Mouse (Mus musculus): ENCODE measurements around the gene Ago4.

- TF ChIP-seq GATA1 (IDR thresholded peaks at IDR 0.05; ENCODE audit: low read length) (no peak), TAL1 (IDR thresholded peaks at IDR 0.05; ENCODE audit: low read length) (no peak)
These were observed 11.7 kb upstream of the Ago4 start for GRCm38 (mm10) chr4:126545016-126545415.
